Mouse (Mus musculus) C2C12 (cell line): ENCODE data around the gene Gm20388. TPM values are rescaled to one million over a fixed set of nuclear protein-coding genes. Genes with fewer than 3 reads are reported as not detected.

ENCODE experiments used
- H3K27me3 ChIP-seq: one replicate; pipeline ENCODE4 v1.6.1; 2011; ENCODE audit not compliant: control insufficient read depth, insufficient read depth, insufficient read length
- H3K36me3 ChIP-seq: one replicate; pipeline ENCODE4 v1.6.1; 2011; ENCODE audit not compliant: control insufficient read depth, insufficient read depth
- H3K4me3 ChIP-seq: one replicate; pipeline ENCODE4 v1.5.1; 2011; ENCODE audit warnings: mild to moderate bottlenecking, control low read depth; ENCODE audit not compliant: poor library complexity, insufficient read depth, severe bottlenecking
- H3K79me2 ChIP-seq: one replicate; pipeline ENCODE4 v1.6.1; 2011; ENCODE audit not compliant: control insufficient read depth, insufficient read depth
- H3K79me3 ChIP-seq: one replicate; pipeline ENCODE4 v1.6.1; 2011; ENCODE audit warnings: low read depth, control low read depth
- H3ac ChIP-seq: one replicate; pipeline ENCODE3; 2011; ENCODE audit warnings: low read depth; ENCODE audit not compliant: control insufficient read depth, insufficient read length
- CEBPB ChIP-seq: IDR thresholded peaks from one replicate; pipeline ENCODE4 v1.6.1; 2011; ENCODE audit warnings: low read depth, mild to moderate bottlenecking, control low read depth, moderate library complexity
- CTCF ChIP-seq: IDR thresholded peaks from one replicate; pipeline ENCODE4 v1.5.1; 2011; ENCODE audit not compliant: control insufficient read depth, insufficient read depth, insufficient read length
- FOSL1 ChIP-seq: IDR thresholded peaks from one replicate; pipeline ENCODE4 v1.8.0; 2011; ENCODE audit warnings: mild to moderate bottlenecking, low read length; ENCODE audit not compliant: poor library complexity, insufficient read depth, severe bottlenecking
- MAX ChIP-seq: IDR thresholded peaks from one replicate; pipeline ENCODE4 v1.6.1; 2011; ENCODE audit warnings: mild to moderate bottlenecking, control low read depth
- MYOD1 ChIP-seq: IDR thresholded peaks from one replicate; pipeline ENCODE4 v1.6.1; 2011; ENCODE audit warnings: low read depth; ENCODE audit not compliant: control insufficient read depth, insufficient read length
- MYOG ChIP-seq: IDR thresholded peaks from one replicate; pipeline ENCODE4 v1.6.1; 2011; ENCODE audit not compliant: control insufficient read depth, insufficient read length; ENCODE audit errors: extremely low read depth
- USF1 ChIP-seq: IDR thresholded peaks from one replicate; pipeline ENCODE4 v1.6.1; 2011; ENCODE audit warnings: low read depth, mild to moderate bottlenecking, control low read depth, moderate library complexity
- polyA plus RNA-seq: library from polyadenylated mRNA; unstranded; fragments of >200 nt; fragmentation: generic; extraction: Trizol; gene quantifications from one replicate; pipeline ENCODE4 v1.2.1, GENCODE M21; 2012; ENCODE audit warnings: missing spikeins

Gm20388 gene
- polyA plus RNA-seq, 1 experiment: 15.0 TPM

DNA sequence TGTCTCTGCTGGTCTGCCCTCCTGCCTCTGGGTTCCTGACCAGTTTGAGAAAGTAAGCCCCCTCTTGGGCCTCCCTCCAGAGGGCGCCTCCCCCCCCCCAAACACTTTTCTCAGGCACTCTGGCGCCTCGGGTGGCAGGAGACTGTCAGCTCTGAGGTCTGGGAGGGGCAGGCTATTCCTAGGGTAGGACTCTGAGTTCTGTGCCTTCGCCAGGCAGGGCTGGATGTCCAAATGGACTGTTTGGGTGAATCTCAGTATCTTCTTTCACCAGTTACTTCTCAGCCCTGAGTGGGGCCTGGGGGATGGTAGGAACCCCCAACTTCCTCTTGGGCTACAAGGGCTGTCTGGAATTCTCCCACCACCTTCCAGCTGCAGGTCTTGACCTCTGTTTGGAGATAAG, 300.7 kb downstream of the Gm20388 start:
- Histone ChIP-seq H3K79me2 (no peaks in the 10 kb centered on the region), H3K4me3 (no peak overlapping the region), H3ac (no peak overlapping the region), H3K79me3 (no peaks in the 10 kb centered on the region), H3K36me3 (no peaks in the 10 kb centered on the region), H3K27me3 (no peaks in the 10 kb centered on the region)
- TF ChIP-seq MAX: no peak
- no peak for TF ChIP-seq CTCF
- TF ChIP-seq FOSL1: no peak

DNA sequence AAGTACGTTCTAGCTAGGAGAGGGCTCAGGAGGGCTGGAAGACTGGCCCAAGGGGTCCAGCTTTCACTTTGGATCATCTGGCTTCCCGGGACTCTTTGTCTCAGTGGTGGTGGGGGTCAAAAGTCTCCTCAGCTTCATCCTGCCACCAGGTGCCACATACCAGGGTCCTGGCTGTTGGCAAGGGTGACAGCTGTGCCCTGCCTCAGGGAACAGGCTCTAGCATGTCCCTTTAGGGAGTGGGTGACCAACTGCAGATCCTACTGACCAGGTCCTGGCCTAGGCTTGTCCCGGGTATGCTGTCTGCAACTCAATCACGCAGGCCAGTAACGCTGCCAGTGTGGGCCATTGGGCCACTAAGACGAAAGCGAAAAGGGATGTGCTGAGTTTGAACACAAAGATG, 302.0 kb downstream of the Gm20388 start:
- Histone ChIP-seq H3K27me3 (no peaks in the 10 kb centered on the region), H3K79me3 (no peaks in the 10 kb centered on the region), H3K4me3 (no peak overlapping the region), H3ac (no peak overlapping the region), H3K36me3 (no peaks in the 10 kb centered on the region), H3K79me2 (no peaks in the 10 kb centered on the region)
- TF ChIP-seq CEBPB (no peak), MYOG (no peak), MAX (no peak), USF1 (no peak), CTCF (no peak), MYOD1 (no peak), FOSL1 (no peak)

DNA sequence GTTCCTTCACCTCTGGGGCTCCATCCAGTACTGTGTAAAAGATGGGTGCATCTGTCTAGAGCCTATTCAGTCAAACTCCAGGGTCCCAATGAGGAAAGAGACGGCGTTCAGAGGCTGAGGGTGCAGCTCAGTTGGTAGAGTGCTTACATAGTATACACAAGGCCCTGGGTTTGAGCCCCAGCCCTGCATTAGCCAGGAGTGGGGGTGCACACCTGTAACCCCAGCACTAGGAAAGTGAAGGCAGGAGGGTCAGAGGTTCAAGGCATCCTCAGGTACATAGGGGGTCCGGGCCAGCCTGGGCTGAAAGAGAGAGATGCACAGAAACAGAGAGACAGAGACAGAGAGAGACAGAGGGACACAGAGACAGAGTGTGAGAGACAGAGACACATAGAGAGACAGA, 302.6 kb downstream of the Gm20388 start:
- Histone ChIP-seq H3K27me3 (no peaks in the 10 kb centered on the region), H3ac (no peak overlapping the region), H3K36me3 (no peaks in the 10 kb centered on the region), H3K79me3 (no peaks in the 10 kb centered on the region), H3K4me3 (no peak overlapping the region), H3K79me2 (no peaks in the 10 kb centered on the region)
- TF ChIP-seq MYOG (no peak), CTCF (no peak), CEBPB (no peak), FOSL1 (no peak)

DNA sequence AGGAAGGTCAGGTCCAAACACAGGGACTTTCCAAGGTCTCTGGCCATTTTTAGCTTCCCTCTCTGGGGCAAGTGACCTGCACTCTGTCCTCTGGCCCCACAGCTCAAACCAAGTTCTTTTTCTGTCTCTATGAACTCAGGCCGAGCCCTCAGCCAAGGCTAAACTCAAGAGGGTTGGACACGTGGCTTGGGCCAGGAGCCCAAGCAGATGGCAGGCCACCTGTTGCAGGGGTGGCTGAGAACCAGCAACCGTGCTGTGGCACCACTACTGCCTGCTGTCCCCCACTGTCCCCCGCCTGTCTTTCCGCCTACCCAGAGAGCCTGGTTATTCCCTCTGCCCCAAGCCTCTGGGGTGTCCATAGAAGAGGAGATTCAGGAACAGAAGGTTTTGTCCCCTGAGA, 303.3 kb downstream of the Gm20388 start:
- TF ChIP-seq MYOD1: no peak
- TF ChIP-seq CEBPB: no peak
- H3K36me3 ChIP-seq: no peaks in the 10 kb centered on the region
- H3ac ChIP-seq: no peak overlapping the region
- no peaks in the 10 kb centered on the region for H3K79me2 ChIP-seq
- H3K27me3 ChIP-seq: no peaks in the 10 kb centered on the region
- no peak overlapping the region for H3K4me3 ChIP-seq
- H3K79me3 ChIP-seq: no peaks in the 10 kb centered on the region

DNA sequence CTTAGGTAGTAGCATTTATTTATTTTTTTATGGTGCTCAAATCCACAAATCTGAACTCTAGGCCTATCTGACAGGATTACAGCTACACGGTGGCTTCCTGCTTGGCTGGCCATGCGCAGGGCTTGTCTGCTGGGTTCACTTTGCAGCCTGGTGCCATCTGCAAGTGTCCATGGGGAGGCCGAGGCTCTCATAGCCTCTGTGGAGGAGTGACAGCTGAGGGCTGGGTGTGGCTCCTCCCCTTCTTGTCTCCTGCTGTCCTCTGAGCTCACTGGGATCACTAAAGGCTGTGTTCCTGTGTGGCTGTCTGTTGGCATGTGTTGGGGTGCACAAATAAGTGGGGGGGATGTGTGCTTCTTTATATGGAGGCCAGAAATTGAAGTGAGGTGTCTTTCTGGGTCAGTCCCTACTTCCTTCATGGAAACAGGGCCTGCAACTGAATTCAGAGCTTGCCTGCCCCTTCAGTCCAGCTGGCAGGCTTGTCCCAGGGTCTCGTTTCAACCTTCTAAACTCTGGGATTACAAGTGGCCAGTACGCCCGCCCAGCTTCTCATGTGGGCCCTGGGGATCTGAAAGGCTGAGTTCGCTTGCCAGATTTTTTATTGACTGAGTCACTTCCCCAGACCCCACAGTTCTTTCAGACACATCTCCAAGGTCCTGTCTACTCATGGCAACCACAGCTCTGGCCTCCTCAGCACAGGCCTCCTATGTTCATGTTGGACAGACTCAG, 304.9 kb downstream of the Gm20388 start:
- no peak for TF ChIP-seq MYOG
- TF ChIP-seq MYOD1: peak; percentile 55
- TF ChIP-seq CTCF: no peak
- TF ChIP-seq USF1: no peak
- peak; percentile 39 for TF ChIP-seq FOSL1
- no peak for TF ChIP-seq MAX

DNA sequence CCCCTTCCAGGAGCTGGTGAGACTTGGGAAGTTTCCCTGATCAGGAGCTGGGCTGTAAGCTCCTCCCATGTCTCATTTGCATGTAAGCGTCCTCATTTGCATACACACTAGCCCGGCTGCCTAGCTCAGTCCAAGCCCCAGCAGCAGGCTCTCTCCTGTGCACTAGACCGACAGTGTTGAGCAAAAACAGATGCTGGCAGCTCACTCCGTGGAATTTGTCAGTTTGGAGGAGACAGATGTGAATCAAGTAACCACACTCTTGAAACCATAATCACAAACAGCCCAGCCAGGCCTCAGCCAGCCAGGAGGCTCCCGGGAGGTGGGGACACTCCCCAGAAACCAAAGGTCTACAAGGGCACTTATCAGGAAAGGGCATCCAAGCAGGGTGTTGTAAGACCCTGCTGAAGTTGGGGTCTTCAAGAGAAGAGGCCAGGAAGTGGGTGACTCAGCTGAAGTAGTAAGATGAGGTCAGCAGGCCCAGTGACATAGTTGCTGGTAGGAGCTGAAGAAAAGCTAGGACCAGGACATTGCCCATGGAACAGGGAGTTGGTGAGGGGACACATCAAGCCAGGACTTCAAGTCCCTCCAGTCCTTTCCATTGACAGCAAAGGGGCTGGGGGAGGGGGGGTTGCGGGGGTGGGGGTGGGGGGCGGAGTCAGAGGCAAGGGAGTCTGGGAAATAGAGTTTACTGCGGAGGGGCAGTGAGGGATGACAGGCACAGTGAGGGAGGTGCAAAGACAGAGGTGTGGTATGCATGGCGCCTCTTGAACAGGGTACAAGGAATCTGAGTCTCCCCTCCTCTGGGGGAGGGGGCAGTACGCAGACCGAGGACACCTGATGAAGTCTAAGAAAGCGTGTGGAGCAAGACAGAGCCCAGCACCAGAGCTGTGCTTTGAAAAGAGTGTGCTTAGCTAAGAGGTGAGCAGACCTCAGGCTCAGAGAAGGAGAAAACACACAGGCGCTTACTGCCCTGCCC, 306.5 kb downstream of the Gm20388 start:
- H3K79me2 ChIP-seq: no peaks in the 10 kb centered on the region
- no peak overlapping the region for H3K4me3 ChIP-seq
- no peak overlapping the region for H3ac ChIP-seq
- no peaks in the 10 kb centered on the region for H3K79me3 ChIP-seq
- TF ChIP-seq MYOG (no peak), MYOD1 (peak; percentile 49), CTCF (no peak), CEBPB (peak; percentile 1), USF1 (no peak), FOSL1 (no peak), MAX (no peak)
- H3K36me3 ChIP-seq: no peaks in the 10 kb centered on the region
- no peaks in the 10 kb centered on the region for H3K27me3 ChIP-seq

More for the DNA sequence above, 304.9 kb downstream of the Gm20388 start:
- no peaks in the 10 kb centered on the region for H3K36me3 ChIP-seq
- peak overlapping the region; percentile 51 for H3ac ChIP-seq
- no peaks in the 10 kb centered on the region for H3K79me2 ChIP-seq
- H3K4me3 ChIP-seq: no peak overlapping the region
- H3K27me3 ChIP-seq: no peaks in the 10 kb centered on the region
- H3K79me3 ChIP-seq: no peaks in the 10 kb centered on the region
